Mouse (Mus musculus) stomach, embryonic 14.5 days (tissue): ENCODE measurements at regions not wholly inside any gene's neighbourhood (a gene's known extent, or its start where the extent isn't known, plus 50 kb on each side); places are given as distances from the start of the nearest gene placed in this dataset.

ENCODE experiments used
- ATAC-seq: fragments of 200-750 bp; cut with Nextera tagmentation; 2 replicates; pipeline ENCODE4 v1.8.0; 2017; ENCODE audit warnings: low read depth, moderate TSS enrichment; ENCODE audit not compliant: insufficient number of reproducible peaks, insufficient read depth, low FRiP score
- H3K27ac ChIP-seq: fragments of 300-500 bp; sonication (generic); 2 replicates; pipeline ENCODE4 v1.5.1; 2014; ENCODE audit warnings: mild to moderate bottlenecking, low read length, moderate library complexity, mixed read lengths
- H3K27me3 ChIP-seq: fragments of 300-500 bp; sonication (generic); 2 replicates; pipeline ENCODE4 v1.6.1; 2014; ENCODE audit warnings: low read length, control low read depth, mixed read lengths; ENCODE audit not compliant: control insufficient read depth, insufficient read depth
- H3K36me3 ChIP-seq: fragments of 300-500 bp; sonication (generic); 2 replicates; pipeline ENCODE4 v1.6.1; 2014; ENCODE audit warnings: mild to moderate bottlenecking, control low read depth, low read length, moderate library complexity, mixed read lengths; ENCODE audit not compliant: control insufficient read depth, insufficient read depth
- H3K4me1 ChIP-seq: fragments of 300-500 bp; sonication (generic); 2 replicates; pipeline ENCODE4 v1.6.1; 2014; ENCODE audit warnings: low read length, control low read depth, mixed read lengths; ENCODE audit not compliant: control insufficient read depth, insufficient read depth
- H3K4me2 ChIP-seq: fragments of 300-500 bp; sonication (generic); replicated peaks from 2 replicates; pipeline ENCODE4 v1.6.1; 2014; ENCODE audit warnings: low read depth, low read length, control low read depth
- H3K4me3 ChIP-seq: fragments of 300-500 bp; sonication (generic); 2 replicates; pipeline ENCODE4 v1.5.1; 2014; ENCODE audit warnings: low read depth, low read length, control low read depth
- H3K9ac ChIP-seq: fragments of 300-500 bp; sonication (generic); replicated peaks from 2 replicates; pipeline ENCODE4 v1.6.1; 2014; ENCODE audit warnings: low read depth, mild to moderate bottlenecking, control low read depth, low read length, moderate library complexity, mixed read lengths
- H3K9me3 ChIP-seq: fragments of 300-500 bp; sonication (generic); 2 replicates; pipeline ENCODE4 v1.6.1; 2016; ENCODE audit warnings: low read depth, low read length, control low read depth; ENCODE audit not compliant: control insufficient read depth
- WGBS: fragments of 180-500 bp; shearing (Covaris S2); extraction: QIAGEN DNeasy Blood & Tissue Kit; methylation state at CpG from one replicate; pipeline ENCODE4 v1.1.7; 2014; 5-methylcytosine and 5-hydroxymethylcytosine counted together

GRCm38 (mm10) chr5:45214475-45214874, 235.6 kb downstream of the Qdpr start:
- H3K4me3 ChIP-seq = no peak overlapping the region
- H3K4me1 ChIP-seq = no peaks in the 10 kb centered on the region
- no peak overlapping the region for H3K9ac ChIP-seq
- H3K9me3 ChIP-seq = no peaks in the 10 kb centered on the region
- ATAC-seq = no peak
- no peaks in the 10 kb centered on the region for H3K36me3 ChIP-seq
- H3K27me3 ChIP-seq = no peaks in the 10 kb centered on the region
- no peak overlapping the region for H3K4me2 ChIP-seq
- H3K27ac ChIP-seq = no peak overlapping the region

GRCm38 (mm10) chr5:45198408-45198807, 251.6 kb downstream of the Qdpr start:
- Histone ChIP-seq H3K4me1 (no peaks in the 10 kb centered on the region), H3K27ac (no peak overlapping the region), H3K4me2 (no peak overlapping the region), H3K36me3 (no peaks in the 10 kb centered on the region), H3K9me3 (no peaks in the 10 kb centered on the region), H3K9ac (no peak overlapping the region), H3K4me3 (no peak overlapping the region), H3K27me3 (no peaks in the 10 kb centered on the region)
- no peak for ATAC-seq
- 81% methylated on average over 1 of the region's 1 CpGs for WGBS

- no peak for ATAC-seq
- Histone ChIP-seq H3K27ac (no peak overlapping the region), H3K4me3 (no peak overlapping the region), H3K9ac (no peak overlapping the region), H3K4me2 (no peak overlapping the region), H3K9me3 (no peaks in the 10 kb centered on the region), H3K4me1 (no peaks in the 10 kb centered on the region), H3K36me3 (no peaks in the 10 kb centered on the region), H3K27me3 (no peaks in the 10 kb centered on the region)
- WGBS = 59% methylated on average over 3 of the region's 3 CpGs
Measured at GRCm38 (mm10) chr5:45196159-45196558, 253.9 kb downstream of the Qdpr start.

GRCm38 (mm10) chr5:45192287-45192686, 257.7 kb downstream of the Qdpr start:
- Histone ChIP-seq H3K9ac (no peak overlapping the region), H3K27me3 (no peaks in the 10 kb centered on the region), H3K9me3 (no peaks in the 10 kb centered on the region), H3K4me2 (no peak overlapping the region), H3K4me3 (no peak overlapping the region), H3K4me1 (no peaks in the 10 kb centered on the region), H3K27ac (no peak overlapping the region), H3K36me3 (no peaks in the 10 kb centered on the region)
- no peak for ATAC-seq

- no peak overlapping the region for H3K27ac ChIP-seq
- H3K9ac ChIP-seq = no peak overlapping the region
- H3K4me3 ChIP-seq = no peak overlapping the region
- H3K36me3 ChIP-seq = no peaks in the 10 kb centered on the region
- ATAC-seq = no peak
- H3K9me3 ChIP-seq = no peaks in the 10 kb centered on the region
- no peaks in the 10 kb centered on the region for H3K27me3 ChIP-seq
- 71% methylated on average over 8 of the region's 8 CpGs for WGBS
- no peaks in the 10 kb centered on the region for H3K4me1 ChIP-seq
- no peak overlapping the region for H3K4me2 ChIP-seq
Measured at GRCm38 (mm10) chr5:45173035-45173755, 276.8 kb downstream of the Qdpr start.

- Histone ChIP-seq H3K4me1 (no peaks in the 10 kb centered on the region), H3K9ac (no peak overlapping the region), H3K27me3 (no peaks in the 10 kb centered on the region), H3K9me3 (no peaks in the 10 kb centered on the region), H3K27ac (no peak overlapping the region), H3K4me2 (no peak overlapping the region), H3K4me3 (no peak overlapping the region), H3K36me3 (no peaks in the 10 kb centered on the region)
- ATAC-seq = no peak
- 93% methylated on average over 4 of the region's 4 CpGs for WGBS
Measured at GRCm38 (mm10) chr5:45159194-45159593, 290.8 kb downstream of the Qdpr start.

GRCm38 (mm10) chr5:45154936-45155335, 295.1 kb downstream of the Qdpr start:
- 25% methylated on average over 2 of the region's 2 CpGs for WGBS
- Histone ChIP-seq H3K27me3 (no peaks in the 10 kb centered on the region), H3K9ac (no peak overlapping the region), H3K4me3 (no peak overlapping the region), H3K9me3 (no peaks in the 10 kb centered on the region), H3K4me1 (no peaks in the 10 kb centered on the region), H3K27ac (no peak overlapping the region), H3K4me2 (no peak overlapping the region), H3K36me3 (no peaks in the 10 kb centered on the region)
- ATAC-seq = no peak

GRCm38 (mm10) chr5:45144186-45144585, 305.9 kb downstream of the Qdpr start:
- Histone ChIP-seq H3K4me3 (no peak overlapping the region), H3K9me3 (no peaks in the 10 kb centered on the region), H3K36me3 (no peaks in the 10 kb centered on the region), H3K27ac (no peak overlapping the region), H3K9ac (no peak overlapping the region), H3K27me3 (no peaks in the 10 kb centered on the region), H3K4me2 (no peak overlapping the region), H3K4me1 (no peaks in the 10 kb centered on the region)
- WGBS = 92% methylated on average over 4 of the region's 4 CpGs
- no peak for ATAC-seq
